Mouse (Mus musculus) heart, postnatal 14 days (tissue): ENCODE data around the gene Rap2c. TPM values are rescaled to one million over a fixed set of nuclear protein-coding genes. Genes with fewer than 3 reads are reported as not detected.
A peak's percentile ranks its signal among the peaks of the same experiment; 100 is the strongest.

Source experiments
- DNase-seq, 2 experiments: peaks; one replicate each; pipeline ENCODE4 v3.0.0; 2021 to 2022
- intact Hi-C: fragments of 180-260 bp; cut with DNase I; formaldehyde crosslinking; loops from one replicate; pipeline ENCODE4 v1.15.1; 2025
- long read RNA-seq, 2 experiments: library from polyadenylated mRNA; stranded (forward); transcript quantifications; one replicate each; pipeline ENCODE4 v2.0.0; 2021
- total RNA-seq, 2 experiments: library from RNA; stranded (reverse); gene quantifications; 2 replicates each; pipeline ENCODE4 v1.2.3; 2021

Gene Rap2c
- total RNA-seq: 10 to 100 TPM; 23.5 to 25.1 TPM
- long read RNA-seq, experiment 1, transcript Rap2c-201 (3 exons, 3,545 nt): major isoform, 5 of 11 reads
- long read RNA-seq, experiment 1, partial matches to known transcripts: 1 of 11 reads
- long read RNA-seq, experiment 1, other reads (novel, unspliced or antisense): 5 of 11 reads
- long read RNA-seq, experiment 2, transcript Rap2c-201 (3 exons, 3,545 nt): major isoform, 10 of 24 reads
- long read RNA-seq, experiment 2, partial matches to known transcripts: 1 of 24 reads
- long read RNA-seq, experiment 2, other reads (novel, unspliced or antisense): 13 of 24 reads

GRCm38 (mm10) chrX:51017851-51018785 lies at the start of gene Rap2c:
TSS of gene Rap2c (minus strand) at chrX:51018018.
- intact Hi-C loops: loop anchor here (5.0 to 10.0 kb wide), 2 partner anchors 341 to 383 kb away; no protein-coding TSS in a partner anchor
- peak; percentile 61 to 67 for DNase-seq

DNA sequence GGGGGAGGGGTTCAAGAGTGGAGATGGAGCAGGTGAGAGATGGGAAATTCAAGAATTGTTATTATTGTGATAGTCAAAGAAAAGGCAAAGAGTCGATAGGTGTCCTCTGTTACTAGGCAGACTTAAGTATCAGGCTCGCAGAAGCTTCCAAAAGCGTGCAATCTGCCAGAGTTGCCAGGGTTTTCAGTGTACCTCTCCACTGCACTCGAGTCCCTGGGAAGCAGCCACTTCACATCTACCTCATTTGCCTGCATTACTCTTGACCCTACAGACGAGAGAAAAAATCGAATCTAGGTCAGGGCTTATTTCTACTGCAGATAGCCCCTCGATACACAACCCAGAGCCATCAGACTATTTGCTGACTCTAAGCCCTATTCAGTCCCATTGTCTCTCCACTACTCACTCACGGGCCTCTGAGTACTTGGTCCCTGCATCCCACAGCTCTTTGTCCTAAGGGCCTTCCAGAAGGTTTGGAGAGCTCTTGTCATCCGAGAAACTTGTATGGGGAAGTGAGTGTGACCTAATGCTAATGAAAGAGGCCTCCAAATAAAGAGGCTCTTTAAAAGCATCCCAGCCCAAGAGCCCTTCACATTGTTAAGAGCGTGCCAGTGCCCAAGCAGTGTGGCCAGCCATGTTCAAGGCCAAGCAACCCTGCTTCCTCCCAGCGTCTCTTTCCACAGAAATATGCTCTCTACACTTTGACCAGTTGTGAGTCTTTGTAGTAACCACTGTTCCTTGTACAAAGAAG lies 48.9 kb upstream of the Rap2c start:
- DNase-seq: no peak
- intact Hi-C loops: loop anchor here (2.0 kb wide), 1 partner anchor 308 kb away; no protein-coding TSS in a partner anchor

DNA sequence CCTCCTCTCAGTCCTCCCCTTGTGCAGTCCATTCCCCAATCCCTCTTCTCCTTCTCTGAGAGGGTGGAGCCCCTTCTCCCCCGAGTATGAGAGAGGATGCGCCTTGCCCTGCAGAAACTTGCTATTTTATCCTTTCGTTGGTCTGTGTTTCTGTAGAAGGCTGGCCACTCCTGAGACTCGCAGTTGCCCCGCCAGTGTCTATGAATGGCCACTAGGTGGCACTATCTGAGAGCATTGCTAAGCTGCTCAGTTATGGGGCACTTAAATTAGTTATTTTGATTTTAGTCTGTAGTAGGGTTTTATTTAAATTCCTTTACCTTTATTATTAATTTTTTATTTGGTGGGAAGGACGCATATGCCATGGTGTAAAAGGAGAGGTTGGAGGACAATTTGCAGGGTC lies 48.0 kb upstream of the Rap2c start:
- DNase-seq: peak; percentile 38 to 70
- intact Hi-C loops: loop anchor here (2.0 kb wide), 1 partner anchor 309 kb away; no protein-coding TSS in a partner anchor

DNA sequence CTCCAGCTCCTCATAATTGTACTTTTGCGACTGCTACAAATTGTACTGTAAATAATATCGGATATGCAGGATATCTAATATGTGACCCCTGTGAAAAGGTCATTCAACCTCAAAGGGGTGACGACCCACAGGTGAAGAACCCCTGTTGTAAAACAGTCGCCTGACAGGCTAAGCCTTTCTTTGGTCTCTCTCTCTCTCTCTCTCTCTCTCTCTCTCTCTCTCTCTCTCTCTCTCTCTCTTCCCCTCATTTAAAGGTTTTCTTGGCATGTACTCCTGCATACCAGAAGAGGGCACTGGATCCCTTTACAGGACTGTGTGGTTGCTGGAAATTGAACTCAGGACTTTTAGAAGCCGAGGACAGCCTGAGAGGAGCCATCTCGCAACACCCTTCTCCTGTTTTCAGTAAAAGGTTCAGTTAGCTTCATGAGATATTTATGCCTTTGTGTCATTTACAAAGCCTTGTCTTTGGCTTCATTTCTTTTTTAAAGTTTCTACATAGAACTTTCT lies 47.4 kb upstream of the Rap2c start:
- no peak for DNase-seq
- intact Hi-C loops: no loop called here

- DNase-seq: no peak
- intact Hi-C loops: no loop called here
Observed at GRCm38 (mm10) chrX:51060220-51060619, 42.4 kb upstream of the Rap2c start.

DNA sequence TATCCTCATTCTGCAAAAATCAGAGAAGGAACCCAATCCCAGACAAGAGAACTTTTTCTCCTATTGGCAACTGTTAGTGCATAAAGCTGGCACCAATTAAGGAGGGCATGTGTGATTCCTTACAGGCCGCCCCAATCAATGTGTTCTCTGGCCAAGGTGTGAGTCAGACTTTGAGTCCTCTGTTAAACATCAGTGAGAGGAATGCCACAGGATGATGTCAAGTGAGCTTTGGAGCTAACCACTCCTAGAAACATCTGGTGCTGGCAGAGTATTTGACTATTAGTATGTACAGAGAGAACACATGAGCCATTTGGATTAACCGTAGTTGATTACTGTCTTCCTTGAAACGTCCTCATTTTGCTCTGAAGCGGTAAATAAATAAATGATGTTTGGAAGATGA lies 40.9 kb upstream of the Rap2c start:
- intact Hi-C loops: no loop called here
- DNase-seq: peak in 1 of 2 experiments; percentile 4

DNA sequence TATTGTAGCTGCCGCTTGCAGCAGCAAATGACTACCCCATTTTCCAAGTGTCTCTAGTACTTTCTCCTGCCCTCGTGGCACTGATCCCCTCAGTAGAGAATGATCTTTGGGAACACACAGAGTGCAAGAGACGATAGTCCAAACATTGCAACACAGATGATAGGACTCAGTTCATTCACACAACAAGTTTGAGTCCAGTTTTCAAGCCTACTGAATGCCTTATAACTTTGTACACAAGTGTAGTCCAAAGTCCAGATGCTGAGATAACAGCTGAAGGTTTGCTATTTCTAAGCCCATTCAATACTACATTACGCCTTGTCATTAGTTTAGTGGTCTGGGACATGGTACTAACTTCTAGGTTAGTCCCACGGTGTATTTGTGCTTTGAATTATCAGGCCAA lies 40.5 kb upstream of the Rap2c start:
- DNase-seq: no peak
- intact Hi-C loops: no loop called here

DNA sequence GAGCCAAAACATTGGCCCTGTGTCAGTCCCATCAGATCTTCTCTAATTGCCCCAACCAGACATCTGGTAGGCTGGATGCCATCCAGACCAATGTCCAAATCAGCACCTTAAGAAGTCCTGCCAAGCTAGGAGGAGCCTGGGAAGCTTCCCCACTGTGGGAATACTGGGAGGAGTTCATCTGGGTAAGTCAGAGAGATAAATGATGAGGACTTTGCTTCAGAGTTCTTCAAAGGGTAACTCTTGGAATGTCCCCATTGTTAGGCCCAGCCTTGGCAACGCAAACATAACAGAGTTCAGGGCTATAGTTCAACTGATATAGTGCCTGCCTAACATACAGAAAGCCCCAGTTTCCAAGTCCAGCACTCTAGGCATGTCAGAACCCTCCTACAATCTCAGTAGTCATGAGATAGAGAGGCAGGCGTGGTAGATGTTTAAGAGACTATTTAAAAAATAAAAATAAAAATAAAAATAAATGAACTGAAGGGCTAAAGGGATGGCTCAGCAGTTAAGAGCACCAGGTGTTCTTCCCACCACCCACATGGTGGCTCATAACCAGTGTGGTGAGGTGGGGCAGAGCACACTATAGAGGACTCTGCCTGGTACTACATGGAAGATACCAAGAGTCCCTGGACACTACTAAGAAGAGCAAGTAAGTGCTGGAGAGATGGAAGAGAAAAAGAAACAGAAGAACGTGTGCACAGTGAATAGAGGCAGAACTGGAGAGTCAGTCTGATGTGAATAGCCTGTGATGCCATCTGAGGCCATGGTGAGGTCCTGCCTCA lies 34.1 kb upstream of the Rap2c start:
- DNase-seq: no peak
- intact Hi-C loops: no loop called here

- no peak for DNase-seq
- intact Hi-C loops: no loop called here
Observed at GRCm38 (mm10) chrX:51035678-51036209, 17.9 kb upstream of the Rap2c start.

- peak; percentile 44 to 57 for DNase-seq
- intact Hi-C loops: loop anchor here (5.0 to 10.0 kb wide), 2 partner anchors 343 to 385 kb away; no protein-coding TSS in a partner anchor
Observed at GRCm38 (mm10) chrX:51019884-51020283, 2.1 kb upstream of the Rap2c start.

GRCm38 (mm10) chrX:51018786-51019179 lies 965 bp upstream of the Rap2c start:
- intact Hi-C loops: loop anchor here (5.0 to 10.0 kb wide), 2 partner anchors 341 to 384 kb away; no protein-coding TSS in a partner anchor
- DNase-seq: peak; percentile 77 to 79

- no peak for DNase-seq
- intact Hi-C loops: loop anchor here (5.0 to 10.0 kb wide), 2 partner anchors 340 to 382 kb away; no protein-coding TSS in a partner anchor
Observed at GRCm38 (mm10) chrX:51016926-51017325, 892 bp downstream of the Rap2c start.

DNA sequence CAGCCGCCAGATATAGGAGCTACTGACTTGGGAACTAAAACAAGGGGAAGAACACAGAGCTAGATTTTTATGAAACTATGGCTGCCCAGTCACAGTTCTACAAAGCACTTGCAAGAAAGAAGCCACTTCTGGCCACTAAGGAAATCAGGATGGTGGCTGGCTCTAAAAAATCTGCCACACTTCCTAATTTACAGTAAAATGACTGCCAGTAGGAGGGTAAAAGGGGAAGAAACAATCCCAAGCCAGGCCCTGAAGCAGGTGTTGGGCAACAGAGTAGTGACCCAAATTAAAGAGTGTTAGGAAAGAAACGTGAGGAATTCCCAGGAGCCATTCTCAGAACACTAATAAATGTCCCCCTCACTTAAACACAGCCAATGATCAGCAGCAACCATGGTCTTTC lies 5.5 kb downstream of the Rap2c start:
- intact Hi-C loops: loop anchor here (10.0 kb wide), 1 partner anchor 377 kb away; no protein-coding TSS in a partner anchor
- DNase-seq: no peak

DNA sequence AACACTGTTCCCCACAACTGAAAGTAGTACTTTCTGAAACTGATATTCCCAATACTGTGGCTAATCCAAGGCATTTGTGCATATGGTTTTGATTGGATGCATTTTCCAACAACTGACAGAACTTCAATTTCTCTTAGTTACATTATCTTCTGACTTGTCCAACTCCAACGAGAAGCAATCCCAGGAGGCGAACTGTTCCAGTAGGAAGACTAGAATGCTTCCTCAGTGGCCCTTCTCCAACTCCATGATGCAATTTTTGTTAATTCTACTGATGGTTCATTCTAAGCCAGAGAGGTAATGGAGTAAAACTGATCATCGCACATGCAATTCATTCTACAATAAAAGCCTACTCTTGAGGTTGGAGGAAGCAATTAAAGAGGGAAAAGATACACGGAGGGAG lies 7.5 kb downstream of the Rap2c start:
- no peak for DNase-seq
- intact Hi-C loops: loop anchor here (10.0 kb wide), 1 partner anchor 376 kb away; no protein-coding TSS in a partner anchor

GRCm38 (mm10) chrX:51000791-51001190 lies 17.0 kb downstream of the Rap2c start:
- intact Hi-C loops: no loop called here
- no peak for DNase-seq

- no peak for DNase-seq
- intact Hi-C loops: no loop called here
Observed at GRCm38 (mm10) chrX:50995310-50995709, 22.5 kb downstream of the Rap2c start.

GRCm38 (mm10) chrX:50991324-50991723 lies 26.5 kb downstream of the Rap2c start:
- intact Hi-C loops: no loop called here

GRCm38 (mm10) chrX:50989940-50990339 lies 27.9 kb downstream of the Rap2c start:
- intact Hi-C loops: no loop called here
- DNase-seq: no peak

More at GRCm38 (mm10) chrX:50991324-50991723, 26.5 kb downstream of the Rap2c start:
- DNase-seq: no peak

GRCm38 (mm10) chrX:50988581-50988980 lies 29.2 kb downstream of the Rap2c start:
- no peak for DNase-seq

More at GRCm38 (mm10) chrX:50988581-50988980, 29.2 kb downstream of the Rap2c start:
- intact Hi-C loops: no loop called here
